Mouse (Mus musculus): ENCODE data around the gene Mef2a. TPM values are rescaled to one million over a fixed set of nuclear protein-coding genes. Genes with fewer than 3 reads are reported as not detected.

Gene Mef2a
- total RNA-seq, 2 experiments from 2014 or later = 151 to 157 TPM

DNA sequence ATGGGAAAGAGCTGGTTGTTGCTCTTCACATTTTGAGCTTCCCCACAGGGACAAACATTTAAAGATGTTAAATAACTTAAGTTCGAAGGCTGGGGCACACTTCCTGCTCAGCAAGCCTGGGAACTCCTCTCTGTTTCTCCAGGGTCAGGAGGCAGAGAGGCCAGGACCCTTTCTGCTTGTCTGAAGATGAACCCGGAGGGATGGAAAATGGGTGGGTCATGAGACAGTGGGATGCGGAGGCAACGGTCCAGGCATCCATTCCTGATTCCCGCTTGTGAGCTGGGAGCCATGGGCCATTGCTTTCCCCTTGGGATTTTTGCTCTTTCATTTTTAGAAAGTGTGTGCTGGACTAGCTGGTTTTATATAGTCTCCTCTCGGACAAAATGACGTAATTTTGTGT lies 17.4 kb upstream of the Mef2a start:
- TF ChIP-seq CTCF (conservative IDR thresholded peaks at IDR 0.05) = no peak
- no peak overlapping the region for H3K27ac ChIP-seq
- DNase-seq (ENCODE audit: low spot score in 2 of 2) = no peak
- no peak overlapping the region for H3K4me3 ChIP-seq

DNA sequence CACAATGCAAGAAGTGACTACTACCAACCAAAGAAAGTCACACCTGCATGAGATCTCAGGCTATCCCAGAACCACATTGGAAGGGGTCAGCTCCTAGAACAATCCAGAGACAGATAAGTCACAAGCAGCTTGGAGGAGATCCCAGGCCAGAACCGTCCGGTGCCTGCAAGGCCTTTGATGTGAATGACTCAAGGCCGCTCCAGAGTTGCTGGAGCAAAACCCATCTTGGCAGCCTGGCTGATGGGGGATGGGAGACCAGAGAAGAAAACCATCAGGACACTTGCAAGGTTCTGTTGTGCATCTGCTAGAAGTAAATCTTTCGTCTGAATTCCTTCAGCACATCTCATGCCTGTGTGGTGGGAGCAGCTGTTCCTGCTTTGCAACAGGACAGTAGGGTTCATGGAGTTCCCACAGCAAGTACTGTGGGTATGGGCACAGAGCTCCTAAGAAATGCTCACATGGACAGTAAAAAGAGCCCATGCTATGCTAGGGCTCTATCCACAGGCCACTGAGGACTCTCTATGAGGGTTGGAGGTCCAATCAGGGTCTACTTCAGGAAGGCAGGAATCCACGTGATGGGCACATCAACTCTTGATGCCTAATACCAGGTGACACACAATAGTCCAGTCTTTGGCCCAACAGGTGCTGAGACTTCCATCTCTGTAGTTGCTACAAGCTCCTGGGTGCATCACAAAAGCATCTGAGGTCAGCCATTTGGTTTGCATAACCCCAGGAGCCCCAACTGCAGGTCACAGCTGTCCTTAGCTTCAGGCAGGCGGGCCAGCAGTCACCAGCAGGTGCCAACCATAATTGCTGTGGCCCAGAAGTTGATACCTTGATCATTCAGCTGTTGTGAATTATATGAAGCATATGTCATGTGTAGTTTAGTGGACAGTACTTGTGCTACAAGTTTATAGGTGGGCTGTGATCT lies 12.5 kb upstream of the Mef2a start:
- no peak overlapping the region for H3K4me3 ChIP-seq
- no peak for TF ChIP-seq CTCF (conservative IDR thresholded peaks at IDR 0.05)
- no peak for DNase-seq (ENCODE audit: low spot score in 2 of 2)
- H3K27ac ChIP-seq = no peak overlapping the region

DNA sequence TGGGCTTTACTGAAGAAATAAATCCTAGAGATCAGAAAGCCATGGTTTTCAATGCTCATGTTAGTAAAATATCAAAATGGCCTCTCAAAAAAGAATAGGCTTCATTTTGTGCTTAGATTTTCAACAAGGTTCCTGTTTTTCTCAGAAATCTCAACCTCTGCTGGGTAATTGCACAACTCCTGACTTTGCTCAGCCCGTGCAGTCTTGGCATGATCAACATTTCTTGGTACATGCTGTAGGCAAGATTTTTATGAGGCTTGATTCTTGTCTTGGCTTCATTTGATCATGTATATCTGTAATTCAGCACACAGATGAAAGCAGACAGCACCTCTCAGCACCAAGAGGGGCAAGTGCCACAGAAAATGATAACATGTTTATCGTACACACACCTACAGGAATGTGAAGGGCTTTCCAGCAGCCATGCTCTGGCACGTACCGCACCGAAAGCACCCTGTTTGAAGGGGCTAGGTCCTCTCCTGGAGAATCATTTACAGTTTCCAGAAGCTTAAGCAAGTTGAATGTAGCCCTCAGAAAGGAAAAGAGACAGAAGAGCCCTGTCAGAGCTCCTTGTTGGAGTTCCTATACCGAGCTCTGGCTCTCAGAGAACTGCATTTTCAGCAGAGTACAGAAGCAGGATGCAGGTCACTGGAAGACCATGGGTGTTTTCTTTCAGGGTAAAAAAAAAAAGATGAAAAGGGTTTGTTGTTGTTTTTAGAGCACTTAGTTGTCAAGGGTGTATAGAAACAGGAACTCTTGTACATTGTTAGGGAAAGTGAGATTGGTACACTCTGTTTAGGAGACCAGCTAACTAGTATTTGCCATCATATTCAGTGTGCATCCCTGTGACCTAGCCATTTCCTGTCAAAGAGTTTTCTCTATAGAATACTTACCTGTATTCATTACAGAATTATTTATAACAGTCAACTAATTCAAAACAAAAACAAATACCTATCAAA lies 7.8 kb upstream of the Mef2a start:
- no peak for TF ChIP-seq CTCF (conservative IDR thresholded peaks at IDR 0.05)
- Histone ChIP-seq H3K27ac (no peak overlapping the region), H3K4me3 (no peak overlapping the region)
- no peak for DNase-seq (ENCODE audit: low spot score in 2 of 2)

DNA sequence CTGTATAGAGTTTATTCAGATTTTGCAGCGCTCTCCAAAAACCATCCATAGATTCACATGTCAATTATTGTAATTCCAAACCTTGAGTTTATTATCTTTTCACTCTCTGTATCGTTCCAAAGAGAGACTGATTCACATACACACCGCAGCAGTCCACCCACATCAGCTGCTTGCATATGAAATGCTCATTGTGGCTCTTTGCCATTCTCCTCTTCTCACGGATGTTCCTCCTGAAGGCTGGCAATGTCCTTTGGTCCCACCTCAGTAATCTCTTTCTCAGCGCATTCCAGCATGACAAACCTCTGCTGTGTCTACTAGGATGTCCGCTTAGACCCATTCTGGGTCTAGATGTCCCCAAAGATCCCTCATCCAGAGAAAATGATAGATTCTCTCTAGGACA lies 4.1 kb upstream of the Mef2a start:
- DNase-seq (ENCODE audit: low spot score in 2 of 2) = no peak
- no peak for TF ChIP-seq CTCF (conservative IDR thresholded peaks at IDR 0.05)
- H3K27ac ChIP-seq = no peak overlapping the region
- H3K4me3 ChIP-seq = no peak overlapping the region

DNA sequence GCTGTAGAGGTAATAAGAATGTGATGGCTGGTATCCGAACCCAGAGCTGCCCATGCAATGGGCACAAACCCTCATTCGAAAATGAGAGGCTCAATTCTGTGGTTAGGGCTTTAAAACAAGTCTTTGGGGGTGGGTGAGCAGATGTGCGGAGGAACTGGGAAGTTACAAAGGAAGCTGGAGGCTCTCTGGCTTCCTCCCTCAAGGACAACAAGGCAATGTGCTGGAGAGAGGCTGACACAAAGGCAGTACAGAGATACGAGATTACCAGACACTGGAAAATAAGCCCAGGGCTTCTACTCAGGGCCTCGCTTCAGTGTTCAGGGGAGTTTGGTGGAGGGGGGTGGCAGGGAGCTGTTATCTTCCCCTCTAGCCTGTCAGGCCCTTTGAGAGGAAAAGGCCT lies 1.3 kb upstream of the Mef2a start:
- peak overlapping the region; percentile 100 for H3K27ac ChIP-seq
- H3K4me3 ChIP-seq = peak overlapping the region; percentile 89; the same call in 1 of the 2 replicates
- DNase-seq (ENCODE audit: low spot score in 2 of 2) = peak; percentile 17 to 24
- no peak for TF ChIP-seq CTCF (conservative IDR thresholded peaks at IDR 0.05)

DNA sequence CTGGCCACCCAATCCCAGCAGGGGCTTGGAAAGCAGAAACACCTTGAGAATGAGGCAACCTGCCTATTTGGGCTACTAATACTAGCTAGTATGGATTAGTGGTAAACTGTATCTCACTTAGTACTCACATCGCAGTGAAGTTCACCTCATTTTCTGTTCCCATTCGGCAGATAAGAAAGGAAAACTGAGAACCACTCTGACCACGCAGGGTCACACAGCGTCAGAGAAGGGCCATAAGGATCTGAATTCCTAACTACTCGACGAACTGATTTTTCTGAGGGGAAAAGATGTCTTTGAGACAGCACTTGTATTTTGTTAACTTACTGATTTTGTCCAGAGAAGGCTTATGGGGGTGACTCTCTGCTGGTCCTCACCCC lies 914 bp upstream of the Mef2a start:
- no peak for TF ChIP-seq CTCF (conservative IDR thresholded peaks at IDR 0.05)

DNA sequence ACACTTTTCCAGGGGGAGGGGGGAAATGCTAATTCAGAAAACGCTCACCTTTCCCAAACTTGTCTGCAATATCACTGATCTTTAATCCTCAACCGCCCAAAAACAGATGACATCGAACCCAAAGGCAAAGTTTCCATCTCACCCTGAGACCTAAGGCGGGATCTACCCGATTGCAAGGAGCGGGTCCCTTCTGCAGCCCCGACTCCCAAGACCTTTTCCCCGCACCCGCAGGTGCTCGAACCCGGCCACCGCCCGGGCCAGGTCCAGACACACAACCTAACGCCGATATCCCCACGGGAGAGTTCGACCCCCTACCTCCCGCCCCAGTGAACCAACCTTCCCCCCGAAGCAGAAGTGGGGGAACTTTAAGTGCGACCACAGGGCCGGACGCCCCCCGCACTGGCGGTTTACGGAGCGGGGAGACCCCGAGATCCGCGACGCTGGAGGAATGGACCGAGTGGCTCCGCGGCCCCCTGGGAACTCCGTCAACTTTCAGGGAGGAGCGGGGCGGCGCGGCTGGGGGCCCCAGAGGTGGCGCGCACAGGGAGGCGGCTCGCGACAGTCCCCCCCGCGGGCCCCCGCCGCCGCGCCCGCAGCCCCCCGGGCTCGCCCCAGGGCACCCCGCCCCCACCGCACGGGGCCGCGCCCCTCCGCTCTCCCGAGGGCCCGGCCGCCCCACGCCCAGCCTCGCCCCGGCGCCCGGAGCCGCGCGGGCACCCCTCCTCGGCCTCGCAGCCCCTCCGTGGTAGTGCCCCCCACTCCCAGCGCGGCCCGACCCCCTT lies 576 bp downstream of the Mef2a start:
- DNase-seq (ENCODE audit: low spot score in 2 of 2) = no peak
- H3K4me3 ChIP-seq = peak overlapping the region; percentile 89
- TF ChIP-seq CTCF (conservative IDR thresholded peaks at IDR 0.05) = no peak
- H3K27ac ChIP-seq = peak overlapping the region; percentile 100

More for the DNA sequence above, 914 bp upstream of the Mef2a start:
- Histone ChIP-seq H3K4me3 (peak overlapping the region; percentile 89), H3K27ac (peak overlapping the region; percentile 100)
- DNase-seq (ENCODE audit: low spot score in 2 of 2) = no peak

DNA sequence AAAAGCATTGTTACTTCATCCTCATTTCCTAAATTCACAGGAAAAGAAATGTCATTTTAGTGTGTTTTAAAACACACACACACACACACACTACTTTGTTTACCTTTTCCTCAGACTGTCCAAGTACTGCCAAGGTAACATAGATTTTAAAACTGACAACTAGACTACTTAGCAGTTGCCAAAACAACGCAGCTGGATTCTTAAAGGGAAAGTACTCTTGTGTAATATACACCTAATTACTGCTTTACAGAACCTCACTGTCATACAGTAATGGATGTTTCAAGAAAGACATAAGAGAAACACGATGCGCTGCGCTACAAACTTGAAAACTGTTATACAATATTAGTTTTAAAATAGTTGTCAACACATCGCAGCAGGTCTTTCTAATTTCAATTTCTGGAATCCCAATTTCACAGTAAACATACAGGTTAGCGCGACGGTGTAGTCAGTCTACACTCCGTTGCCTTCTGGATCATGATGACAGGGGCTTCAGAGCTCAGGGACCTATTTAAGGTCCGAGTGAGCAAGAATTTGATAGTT lies 1.2 kb downstream of the Mef2a start:
- peak overlapping the region; percentile 89 for H3K4me3 ChIP-seq
- no peak for DNase-seq (ENCODE audit: low spot score in 2 of 2)
- peak overlapping the region; percentile 100 for H3K27ac ChIP-seq
- no peak for TF ChIP-seq CTCF (conservative IDR thresholded peaks at IDR 0.05)

DNA sequence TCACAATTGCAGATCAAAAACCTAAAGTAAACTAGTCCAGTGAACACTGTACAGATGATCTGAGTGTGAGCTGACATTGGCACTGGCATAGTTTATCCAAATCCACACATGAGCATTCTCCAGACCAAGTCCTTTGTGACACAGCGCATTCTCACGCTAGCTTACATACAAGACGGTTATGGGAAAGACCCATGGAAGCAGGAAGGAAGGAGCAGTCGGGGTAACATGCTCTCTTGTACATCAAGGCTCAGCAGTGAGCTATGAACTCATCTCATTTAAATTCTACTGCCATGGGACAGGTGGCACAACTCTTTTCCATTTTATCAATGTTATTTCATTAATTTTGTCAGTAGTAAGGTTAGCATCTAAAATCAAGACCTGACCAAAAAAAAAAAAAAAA lies 3.0 kb downstream of the Mef2a start:
- TF ChIP-seq CTCF (conservative IDR thresholded peaks at IDR 0.05) = no peak
- Histone ChIP-seq H3K27ac (no peak overlapping the region), H3K4me3 (no peak overlapping the region)
- no peak for DNase-seq (ENCODE audit: low spot score in 2 of 2)

DNA sequence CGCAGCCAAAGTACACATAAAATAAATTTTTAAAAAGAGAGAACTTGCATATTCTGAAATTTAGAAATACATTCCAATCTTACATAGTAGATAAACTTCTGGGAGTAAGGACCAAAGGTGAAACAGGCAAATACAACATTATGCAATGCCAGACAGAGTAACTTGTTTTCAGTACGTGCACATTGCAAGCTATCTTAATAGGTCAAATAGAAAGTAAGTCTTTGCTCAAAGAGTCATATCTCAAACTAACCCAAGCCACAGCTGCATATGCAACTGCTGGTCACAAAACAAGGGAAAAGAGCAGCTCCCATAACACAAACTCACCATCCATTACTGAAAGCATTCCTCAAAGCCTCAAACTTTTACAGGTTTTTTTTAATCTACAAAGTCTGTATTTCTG lies 4.3 kb downstream of the Mef2a start:
- Histone ChIP-seq H3K4me3 (no peak overlapping the region), H3K27ac (no peak overlapping the region)
- DNase-seq (ENCODE audit: low spot score in 2 of 2) = no peak
- TF ChIP-seq CTCF (conservative IDR thresholded peaks at IDR 0.05) = no peak

DNA sequence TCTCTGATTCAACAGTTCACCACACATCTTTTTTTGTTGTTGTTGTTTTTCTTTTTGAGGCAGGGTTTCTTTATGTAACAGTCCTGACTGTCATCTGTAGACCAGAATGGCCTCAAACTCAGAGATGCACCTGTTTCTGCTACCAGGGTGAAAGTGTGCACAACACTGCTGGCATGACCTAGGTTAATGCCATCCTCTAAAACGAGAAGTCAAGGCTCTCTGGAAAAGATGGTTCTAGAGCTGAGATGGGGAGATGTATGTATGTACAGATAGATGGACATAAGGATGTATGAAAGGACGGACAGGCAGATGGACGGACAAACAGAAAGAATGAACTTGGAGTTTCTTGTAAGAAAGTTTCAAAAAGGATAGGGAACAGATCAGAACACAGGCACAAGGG lies 12.1 kb downstream of the Mef2a start:
- no peak overlapping the region for H3K27ac ChIP-seq
- TF ChIP-seq CTCF (conservative IDR thresholded peaks at IDR 0.05) = no peak
- no peak overlapping the region for H3K4me3 ChIP-seq
- no peak for DNase-seq (ENCODE audit: low spot score in 2 of 2)

DNA sequence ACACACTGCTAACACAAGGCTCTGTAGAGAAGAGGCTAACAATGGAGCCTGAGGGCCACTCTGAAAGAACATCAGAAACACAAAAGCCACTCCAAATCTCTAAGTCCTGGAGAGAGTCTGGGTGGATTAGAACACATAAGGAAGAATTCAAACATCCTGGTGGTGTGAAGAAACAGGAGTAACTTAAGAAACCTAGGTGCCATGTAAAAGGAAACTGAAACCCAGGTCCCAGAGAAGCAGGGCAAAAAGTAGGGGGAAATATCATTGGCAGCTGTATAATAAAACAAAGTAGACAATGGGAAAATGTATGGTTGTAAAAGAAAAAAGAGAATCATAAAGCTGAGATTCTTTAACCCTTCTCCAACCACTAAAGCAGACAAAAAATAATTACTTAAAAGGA lies 12.8 kb downstream of the Mef2a start:
- Histone ChIP-seq H3K4me3 (no peak overlapping the region), H3K27ac (no peak overlapping the region)
- TF ChIP-seq CTCF (conservative IDR thresholded peaks at IDR 0.05) = no peak
- no peak for DNase-seq (ENCODE audit: low spot score in 2 of 2)
